Mouse (Mus musculus) erythroblast, embryonic 14.5 days (primary cell): ENCODE measurements around the gene Ghrh.

ENCODE experiments used
- GATA1 ChIP-seq: IDR thresholded peaks from 2 replicates; pipeline ENCODE4 v1.6.1; 2012; ENCODE audit warnings: low read length, inconsistent platforms, mixed read lengths
- TAL1 ChIP-seq: IDR thresholded peaks from 3 replicates; pipeline ENCODE4 v1.6.1; 2012; ENCODE audit warnings: low read length, inconsistent platforms, mixed read lengths

DNA sequence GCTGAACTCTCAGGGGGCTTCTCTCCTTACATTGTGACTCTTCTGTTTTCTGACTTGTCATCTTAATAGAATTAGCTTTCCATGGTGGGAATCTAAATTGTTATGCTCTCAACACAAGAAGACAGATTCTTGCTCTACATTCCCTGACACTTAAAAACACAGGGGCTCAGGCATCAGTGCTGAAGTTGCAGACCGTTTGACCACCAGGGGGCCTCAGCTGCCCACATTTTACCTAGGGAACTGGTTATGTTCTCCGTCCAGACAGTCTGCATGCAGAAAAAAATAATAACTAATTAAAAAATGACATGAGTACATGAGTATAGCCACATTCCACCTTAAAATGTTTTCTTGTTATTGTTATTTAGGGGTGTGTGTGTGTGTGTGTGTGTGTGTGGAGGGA lies 55.2 kb downstream of the Ghrh start:
- no peak for TF ChIP-seq TAL1
- no peak for TF ChIP-seq GATA1
